Mouse (Mus musculus) erythroblast, embryonic 14.5 days (primary cell): ENCODE measurements around the gene Gsdma2. TPM values are rescaled to one million over a fixed set of nuclear protein-coding genes. Genes with fewer than 3 reads are reported as not detected.

Source experiments
- H3K27me3 ChIP-seq: 2 replicates; pipeline ENCODE4 v1.6.1; 2012; ENCODE audit warnings: inconsistent platforms; ENCODE audit not compliant: control insufficient read depth
- H3K36me3 ChIP-seq: 2 replicates; pipeline ENCODE4 v1.6.1; 2012; ENCODE audit warnings: mild to moderate bottlenecking, inconsistent platforms; ENCODE audit not compliant: control insufficient read depth
- H3K4me1 ChIP-seq: 2 replicates; pipeline ENCODE4 v1.6.1; 2012; ENCODE audit warnings: inconsistent platforms; ENCODE audit not compliant: control insufficient read depth
- H3K4me3 ChIP-seq: replicated peaks from 2 replicates; pipeline ENCODE3; 2012; ENCODE audit warnings: moderate library complexity, mild to moderate bottlenecking, inconsistent platforms
- H3K9me3 ChIP-seq: 2 replicates; pipeline ENCODE4 v1.6.1; 2012; ENCODE audit warnings: low read length, inconsistent platforms, mixed read lengths; ENCODE audit not compliant: control insufficient read depth
- GATA1 ChIP-seq: IDR thresholded peaks from 2 replicates; pipeline ENCODE4 v1.6.1; 2012; ENCODE audit warnings: low read length, inconsistent platforms, mixed read lengths
- TAL1 ChIP-seq: IDR thresholded peaks from 3 replicates; pipeline ENCODE4 v1.6.1; 2012; ENCODE audit warnings: low read length, inconsistent platforms, mixed read lengths
- polyA plus RNA-seq: library from polyadenylated mRNA; stranded (reverse); fragments of >175 nt; gene quantifications from 2 replicates; pipeline ENCODE4 v1.2.3, GENCODE M21; 2012

Gsdma2 gene
- polyA plus RNA-seq, 1 experiment: not detected

DNA sequence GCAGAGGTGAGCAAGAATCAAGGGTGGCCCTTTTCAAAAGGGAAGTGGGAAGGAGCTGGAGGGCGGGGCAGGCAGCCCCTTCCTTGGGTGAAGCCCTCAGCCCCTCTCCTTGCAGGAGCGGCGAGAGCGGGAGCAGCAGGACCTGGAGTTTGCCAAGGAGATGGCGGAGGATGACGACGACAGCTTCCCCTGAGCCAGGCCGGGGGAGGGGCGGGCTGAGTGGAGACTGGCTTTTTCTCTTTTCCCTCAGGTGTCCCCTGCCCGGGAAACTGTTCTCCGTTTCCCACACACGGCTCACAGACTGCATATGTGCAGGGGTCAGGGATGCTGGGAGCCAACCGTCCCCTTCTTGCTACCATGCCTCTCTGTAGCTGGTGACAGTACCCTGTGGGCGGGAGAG lies 48.8 kb downstream of the Gsdma2 start:
- Histone ChIP-seq H3K4me3 (no peak overlapping the region), H3K9me3 (no peaks in the 10 kb centered on the region), H3K4me1 (peaks cover 2% of the 10 kb centered on the region), H3K27me3 (no peaks in the 10 kb centered on the region), H3K36me3 (peaks cover 66% of the 10 kb centered on the region)
- TF ChIP-seq TAL1 (no peak), GATA1 (no peak)

DNA sequence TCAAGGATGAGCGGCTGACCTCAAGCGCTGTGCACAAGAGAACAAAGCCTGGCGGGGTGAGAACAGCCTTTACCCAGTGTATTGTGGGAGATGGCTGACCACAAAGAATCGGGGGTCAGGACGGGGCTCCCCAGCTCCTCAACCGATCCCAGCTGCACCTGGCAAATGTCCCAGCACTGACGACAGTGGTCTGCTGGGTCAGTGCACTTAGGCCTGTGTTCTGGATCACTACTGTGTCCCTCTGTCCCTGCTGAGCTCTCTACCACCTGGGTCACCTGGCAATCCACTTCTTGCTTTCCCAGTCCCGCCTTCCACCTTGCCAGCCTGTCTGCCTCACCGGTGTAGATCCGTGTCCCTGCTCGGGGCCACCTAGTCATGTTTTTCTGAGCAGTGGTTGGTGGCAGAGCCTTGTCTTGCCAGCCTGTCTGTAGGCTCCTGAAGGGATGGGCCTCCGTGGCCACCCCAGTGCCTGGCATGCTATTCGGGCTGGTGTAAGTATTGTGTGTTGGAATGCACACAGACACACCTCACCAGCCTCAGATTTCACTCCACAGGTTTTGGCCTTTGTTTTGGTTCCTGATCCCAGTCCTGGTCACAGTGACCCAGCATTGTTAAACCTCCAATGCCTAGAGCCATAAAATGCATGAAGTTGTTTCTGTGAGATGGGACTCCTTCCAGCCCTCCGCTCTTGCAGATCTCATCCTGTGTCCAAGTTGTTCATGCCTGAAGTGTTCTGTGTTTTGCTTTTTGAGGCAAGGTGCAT lies 50.1 kb downstream of the Gsdma2 start:
- no peaks in the 10 kb centered on the region for H3K9me3 ChIP-seq
- peaks cover 2% of the 10 kb centered on the region for H3K4me1 ChIP-seq
- no peak overlapping the region for H3K4me3 ChIP-seq
- no peaks in the 10 kb centered on the region; the same call in 1 of the 2 replicates for H3K27me3 ChIP-seq
- H3K36me3 ChIP-seq: peaks cover 54% of the 10 kb centered on the region
- no peak for TF ChIP-seq TAL1
- TF ChIP-seq GATA1: no peak

DNA sequence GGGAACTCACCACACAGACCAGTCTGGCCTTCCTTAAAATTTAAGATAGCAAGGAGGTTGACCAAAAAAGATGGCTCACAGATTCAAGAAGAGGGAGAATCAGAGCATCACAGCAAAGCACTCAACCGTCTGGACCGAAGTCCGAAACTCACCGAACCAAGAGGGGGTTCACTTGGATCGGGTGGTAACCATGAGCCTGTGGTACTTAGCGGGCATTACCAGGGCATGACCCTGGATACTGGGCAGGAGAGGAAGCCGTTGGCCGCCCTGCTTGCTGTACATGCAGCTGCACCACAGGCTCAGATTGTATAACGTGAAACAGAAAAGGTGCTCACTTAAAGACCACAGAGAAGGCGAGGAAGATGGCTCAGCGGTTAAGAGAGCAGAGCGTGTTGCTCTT lies 50.7 kb downstream of the Gsdma2 start:
- TF ChIP-seq TAL1 (no peak), GATA1 (no peak)
- no peaks in the 10 kb centered on the region; the same call in 1 of the 2 replicates for H3K27me3 ChIP-seq
- H3K4me3 ChIP-seq: no peak overlapping the region
- no peaks in the 10 kb centered on the region for H3K9me3 ChIP-seq
- peaks cover 48% of the 10 kb centered on the region for H3K36me3 ChIP-seq
- H3K4me1 ChIP-seq: peaks cover 2% of the 10 kb centered on the region

DNA sequence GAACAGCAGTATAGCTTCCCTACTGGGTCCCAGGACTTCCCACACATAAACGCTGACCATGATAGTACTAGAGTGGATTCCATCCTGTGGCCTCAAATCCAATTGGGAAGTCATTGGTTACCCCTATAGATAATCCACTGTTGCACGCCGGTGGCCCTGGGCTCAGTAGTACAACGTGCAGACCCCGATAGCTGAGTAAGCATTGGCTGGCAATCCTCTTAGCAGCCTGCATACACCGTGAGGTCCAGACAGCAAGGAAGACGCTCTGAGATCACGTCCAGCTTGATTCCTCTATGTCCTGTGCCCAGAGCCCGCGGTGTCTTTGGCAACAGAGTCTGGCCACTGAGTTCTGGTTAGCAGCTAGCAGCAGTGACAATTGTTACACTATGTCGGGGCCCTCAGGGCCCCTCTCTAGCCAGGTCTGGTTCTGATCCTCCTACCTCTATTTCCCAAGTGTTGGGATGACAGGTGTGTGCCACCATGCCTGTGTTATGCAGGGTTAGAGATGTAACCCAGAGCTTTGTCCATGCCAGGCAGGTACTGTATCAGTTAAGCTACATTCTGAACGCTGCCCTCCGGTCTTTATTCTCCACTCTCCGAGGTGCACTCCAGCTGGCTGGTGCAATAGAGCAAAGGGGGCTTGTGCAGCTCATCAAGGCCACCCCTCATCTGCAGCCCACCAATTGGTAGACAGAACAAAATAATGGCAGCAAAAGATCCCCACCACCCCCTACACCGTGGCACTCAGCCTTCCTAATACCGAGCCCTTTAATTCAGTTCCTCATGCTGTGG lies 52.5 kb downstream of the Gsdma2 start:
- Histone ChIP-seq H3K27me3 (no peaks in the 10 kb centered on the region; the same call in 1 of the 2 replicates), H3K4me1 (no peaks in the 10 kb centered on the region; the same call in 1 of the 2 replicates), H3K9me3 (no peaks in the 10 kb centered on the region), H3K4me3 (no peak overlapping the region), H3K36me3 (peaks cover 33% of the 10 kb centered on the region)
- TF ChIP-seq TAL1: no peak
- no peak for TF ChIP-seq GATA1

DNA sequence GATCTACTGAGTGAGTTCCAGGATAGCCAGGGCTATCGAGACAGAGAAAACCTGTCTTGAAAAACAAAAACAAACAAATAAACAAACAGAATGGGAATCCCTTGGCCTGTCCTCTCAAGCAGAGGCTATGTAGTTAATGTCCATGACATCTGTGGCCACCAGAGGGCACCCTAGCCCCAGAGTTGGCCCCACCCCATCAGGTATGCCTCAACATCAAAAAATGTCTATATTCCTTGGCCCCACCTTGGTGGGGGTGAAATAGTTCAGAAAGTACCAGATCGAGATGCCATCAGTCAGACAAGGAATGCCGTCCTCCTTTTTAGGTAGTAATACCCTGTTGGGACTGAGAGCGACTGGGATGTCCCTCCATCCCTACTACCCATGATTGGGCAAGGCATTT lies 53.4 kb downstream of the Gsdma2 start:
- no peaks in the 10 kb centered on the region; the same call in 1 of the 2 replicates for H3K4me1 ChIP-seq

DNA sequence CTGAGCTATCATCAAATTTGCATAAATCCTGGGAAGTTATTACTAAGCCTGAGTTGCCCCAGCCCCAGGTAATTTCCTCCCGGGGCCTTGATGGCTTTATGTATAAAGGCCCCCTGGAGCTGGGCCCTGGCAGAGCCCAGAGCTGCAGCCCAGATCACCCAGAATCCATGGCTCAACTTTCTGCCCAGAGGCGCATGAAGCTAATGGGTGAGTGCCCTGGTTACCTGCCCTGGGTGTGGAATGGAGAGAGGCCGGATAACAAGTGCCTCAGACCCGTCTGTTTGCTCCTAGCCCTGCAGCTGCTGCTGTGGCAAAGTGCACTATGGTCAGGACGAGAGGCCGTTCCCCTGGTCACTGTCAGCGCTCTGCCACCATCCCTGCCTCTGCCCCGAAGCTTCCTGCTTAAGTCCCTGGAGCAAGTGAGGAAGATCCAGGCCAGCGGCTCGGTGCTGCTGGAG lies 54.7 kb downstream of the Gsdma2 start, which contains the start of gene Csf3:
Gene Csf3 (plus strand): TSS at position 51 of the 458 bp plus-strand sequence.
- no peak for TF ChIP-seq GATA1
- no peak for TF ChIP-seq TAL1
- Histone ChIP-seq H3K4me1 (no peaks in the 10 kb centered on the region; the same call in 1 of the 2 replicates), H3K36me3 (peaks cover 33% of the 10 kb centered on the region), H3K27me3 (no peaks in the 10 kb centered on the region; the same call in 1 of the 2 replicates), H3K9me3 (no peaks in the 10 kb centered on the region), H3K4me3 (no peak within 1 kb of the TSS)

More for the DNA sequence above, 53.4 kb downstream of the Gsdma2 start:
- no peaks in the 10 kb centered on the region for H3K9me3 ChIP-seq
- peaks cover 33% of the 10 kb centered on the region for H3K36me3 ChIP-seq
- H3K4me3 ChIP-seq: no peak overlapping the region
- no peak for TF ChIP-seq TAL1
- TF ChIP-seq GATA1: no peak
- H3K27me3 ChIP-seq: no peaks in the 10 kb centered on the region; the same call in 1 of the 2 replicates

GRCm38 (mm10) chr11:98702323-98702722 lies 55.8 kb downstream of the Gsdma2 start:
- no peaks in the 10 kb centered on the region; the same call in 1 of the 2 replicates for H3K4me1 ChIP-seq
- peaks cover 36% of the 10 kb centered on the region for H3K36me3 ChIP-seq
- no peak for TF ChIP-seq GATA1
- TF ChIP-seq TAL1: no peak
- no peaks in the 10 kb centered on the region for H3K9me3 ChIP-seq
- no peaks in the 10 kb centered on the region; the same call in 1 of the 2 replicates for H3K27me3 ChIP-seq
- H3K4me3 ChIP-seq: no peak overlapping the region

DNA sequence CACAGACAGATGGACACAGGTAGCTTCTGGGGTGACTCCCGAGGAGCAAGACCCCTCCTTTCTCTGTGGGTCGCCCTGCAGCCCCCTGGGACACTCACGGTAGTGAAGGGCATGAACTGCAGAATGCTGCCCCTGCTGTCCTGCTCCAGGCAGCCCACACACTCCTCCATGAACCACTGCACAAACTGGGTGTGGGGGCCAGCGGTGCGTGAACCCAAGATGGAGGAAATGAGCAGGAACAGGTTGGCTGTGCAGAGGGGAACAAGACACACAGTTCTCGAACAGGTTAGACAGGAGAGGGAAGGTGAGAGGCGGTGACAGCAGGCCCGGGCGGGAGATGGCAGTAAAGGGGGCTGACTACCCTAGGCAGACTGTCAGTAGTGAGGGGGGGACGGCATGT lies 58.5 kb downstream of the Gsdma2 start:
- Histone ChIP-seq H3K27me3 (no peaks in the 10 kb centered on the region; the same call in 1 of the 2 replicates), H3K9me3 (no peaks in the 10 kb centered on the region), H3K4me3 (no peak overlapping the region), H3K4me1 (peaks cover 6% of the 10 kb centered on the region), H3K36me3 (peaks cover 63% of the 10 kb centered on the region)
- TF ChIP-seq GATA1 (no peak), TAL1 (no peak)

Other genes with a start within 250 kb of the Gsdma2 start
- 0.91 and 1.1 TPM in 2 replicates for gene Pgap3, start 246.3 kb upstream of the Gsdma2 start, polyA plus RNA-seq
- 0.01 TPM in 1 of 2 replicates, not detected in the other for gene Erbb2, start 234.3 kb upstream of the Gsdma2 start, polyA plus RNA-seq
- gene Mien1, start 207.8 kb upstream of the Gsdma2 start, polyA plus RNA-seq: 3.1 and 4.4 TPM in 2 replicates
- gene Grb7, start 200.4 kb upstream of the Gsdma2 start, polyA plus RNA-seq: 0.11 and 0.13 TPM in 2 replicates
- not detected in 2 replicates for gene Ikzf3, start 100.7 kb upstream of the Gsdma2 start, polyA plus RNA-seq
- 0.08 and 0.09 TPM in 2 replicates for gene Zpbp2, start 95.7 kb upstream of the Gsdma2 start, polyA plus RNA-seq
- gene Ormdl3, start 59.4 kb upstream of the Gsdma2 start, polyA plus RNA-seq: 13.5 and 13.6 TPM in 2 replicates
- not detected in 2 replicates for gene Lrrc3c, start 48.5 kb upstream of the Gsdma2 start, polyA plus RNA-seq
- not detected in 2 replicates for gene Gm12355, start 21.1 kb upstream of the Gsdma2 start, polyA plus RNA-seq
- not detected in 2 replicates for gene Gsdma3, start 20.4 kb upstream of the Gsdma2 start, polyA plus RNA-seq
- gene Gsdma, start 17.6 kb downstream of the Gsdma2 start, polyA plus RNA-seq: 0.03 TPM in 1 of 2 replicates, not detected in the other
- 15.0 and 17.0 TPM in 2 replicates for gene Psmd3, start 35.8 kb downstream of the Gsdma2 start, polyA plus RNA-seq
- not detected in 2 replicates for gene Csf3, start 54.5 kb downstream of the Gsdma2 start, polyA plus RNA-seq
- 13.2 and 14.4 TPM in 2 replicates for gene Med24, start 82.7 kb downstream of the Gsdma2 start, polyA plus RNA-seq
- 3.2 TPM in 2 replicates for gene Thra, start 93.9 kb downstream of the Gsdma2 start, polyA plus RNA-seq
- 0.22 and 0.29 TPM in 2 replicates for gene Nr1d1, start 128.6 kb downstream of the Gsdma2 start, polyA plus RNA-seq
- 2.7 TPM in 2 replicates for gene Msl1, start 148.8 kb downstream of the Gsdma2 start, polyA plus RNA-seq
- gene Casc3, start 158.1 kb downstream of the Gsdma2 start, polyA plus RNA-seq: 2.6 and 3.3 TPM in 2 replicates
- gene Rapgefl1, start 190.0 kb downstream of the Gsdma2 start, polyA plus RNA-seq: not detected in 2 replicates
- gene Wipf2, start 216.9 kb downstream of the Gsdma2 start, polyA plus RNA-seq: 0.81 TPM in 2 replicates